Mouse (Mus musculus) CH12.LX (cell line): ENCODE measurements around the gene Gdpd5. TPM values are rescaled to one million over a fixed set of nuclear protein-coding genes. Genes with fewer than 3 reads are reported as not detected.

Experiments used
- DNase-seq: peaks from one replicate; pipeline ENCODE4 v3.0.0-alpha.2; 2013; ENCODE audit errors: extremely low read depth
- H3K27ac ChIP-seq: 2 replicates; pipeline ENCODE4 v1.5.1; 2012; ENCODE audit warnings: low read depth, mild to moderate bottlenecking, control low read depth, moderate library complexity; ENCODE audit not compliant: insufficient read depth
- H3K27me3 ChIP-seq: replicated peaks from 2 replicates; pipeline ENCODE3; 2012; ENCODE audit warnings: inconsistent platforms
- H3K36me3 ChIP-seq, 2 experiments: replicated peaks in 1 of 2; 2 replicates each; pipeline versions ENCODE3 to v1.6.1; 2012; ENCODE audit warnings: inconsistent platforms in 1 of 2, low read length in 1 of 2, mild to moderate bottlenecking in 1 of 2, mixed read lengths in 1 of 2, moderate library complexity in 1 of 2; ENCODE audit not compliant: control insufficient read depth in 1 of 2, insufficient read depth in 1 of 2
- H3K4me1 ChIP-seq, 2 experiments: 2 replicates each; pipeline ENCODE4 v1.6.1; 2012; ENCODE audit warnings: inconsistent platforms in 1 of 2, moderate library complexity in 1 of 2; ENCODE audit not compliant: insufficient read depth in 2 of 2, control insufficient read depth in 1 of 2
- H3K4me2 ChIP-seq: 2 replicates; pipeline ENCODE4 v1.6.1; 2012; ENCODE audit warnings: low read depth, mild to moderate bottlenecking, control low read depth; ENCODE audit not compliant: poor library complexity, insufficient read depth, severe bottlenecking
- H3K4me3 ChIP-seq, 3 experiments: fragments of 150-350 bp in 1 of 3; sonication (generic) in 1 of 3; replicated peaks in 1 of 3; 2 replicates each; pipeline versions ENCODE3 to v1.5.1; 2011 to 2012; ENCODE audit warnings: low read depth in 2 of 3, low read length in 2 of 3, mild to moderate bottlenecking in 2 of 3, moderate library complexity in 2 of 3, control low read depth in 1 of 3, improper control_type of control experiment in 1 of 3, inconsistent platforms in 1 of 3, mixed read lengths in 1 of 3; ENCODE audit not compliant: poor library complexity in 1 of 3
- H3K79me2 ChIP-seq: replicated peaks from 2 replicates; pipeline ENCODE4 v1.6.1; 2012; ENCODE audit warnings: mild to moderate bottlenecking, moderate library complexity; ENCODE audit not compliant: control insufficient read depth, poor library complexity, insufficient read depth, severe bottlenecking; ENCODE audit errors: extremely low read depth
- H3K9ac ChIP-seq: 2 replicates; pipeline ENCODE4 v1.6.1; 2012; ENCODE audit warnings: low read depth, mild to moderate bottlenecking, control low read depth, moderate library complexity; ENCODE audit not compliant: insufficient read depth
- H3K9me3 ChIP-seq: replicated peaks from 2 replicates; pipeline ENCODE3; 2012; ENCODE audit warnings: low read length, inconsistent platforms, mixed read lengths
- BHLHE40 ChIP-seq: IDR thresholded peaks from 2 replicates; pipeline ENCODE4 v1.6.1; 2011; ENCODE audit warnings: mild to moderate bottlenecking, low read depth, low read length, improper control_type of control experiment
- CHD1 ChIP-seq: IDR thresholded peaks from 2 replicates; pipeline ENCODE4 v1.6.1; 2012; ENCODE audit warnings: low read depth, low read length, improper control_type of control experiment, inconsistent platforms
- CHD2 ChIP-seq: IDR thresholded peaks from 2 replicates; pipeline ENCODE4 v1.6.1; 2011; ENCODE audit warnings: low read length, improper control_type of control experiment
- CTCF ChIP-seq, 2 experiments: IDR thresholded peaks in 1 of 2; conservative IDR thresholded peaks in 1 of 2; 2 replicates each; pipeline ENCODE4 v1.5.1; 2011 to 2012; ENCODE audit warnings: low read depth in 2 of 2, low read length in 2 of 2, improper control_type of control experiment in 1 of 2, inconsistent platforms in 1 of 2, mild to moderate bottlenecking in 1 of 2, moderate library complexity in 1 of 2
- E2F4 ChIP-seq: IDR thresholded peaks from 2 replicates; pipeline ENCODE4 v1.6.1; 2011; ENCODE audit warnings: low read depth, low read length, improper control_type of control experiment; ENCODE audit not compliant: insufficient replicate concordance
- ELF1 ChIP-seq: IDR thresholded peaks from 2 replicates; pipeline ENCODE4 v1.6.1; 2014; ENCODE audit warnings: low read depth, mild to moderate bottlenecking, inconsistent platforms, low read length, improper control_type of control experiment
- ETS1 ChIP-seq: conservative IDR thresholded peaks from 2 replicates; pipeline ENCODE4 v1.6.1; 2012; ENCODE audit warnings: low read depth, mild to moderate bottlenecking, inconsistent platforms, low read length, improper control_type of control experiment, moderate library complexity
- IRF4 ChIP-seq: IDR thresholded peaks from 2 replicates; pipeline ENCODE4 v1.6.1; 2014; ENCODE audit warnings: low read depth, mild to moderate bottlenecking, inconsistent platforms, low read length, improper control_type of control experiment
- JUND ChIP-seq: conservative IDR thresholded peaks from 2 replicates; pipeline ENCODE4 v1.6.1; 2011; ENCODE audit warnings: low read depth, low read length, improper control_type of control experiment
- KAT2A ChIP-seq: IDR thresholded peaks from 2 replicates; pipeline ENCODE4 v1.6.1; 2012; ENCODE audit warnings: low read length, improper control_type of control experiment, inconsistent platforms; ENCODE audit not compliant: insufficient replicate concordance
- MAFK ChIP-seq: IDR thresholded peaks from 2 replicates; pipeline ENCODE4 v1.6.1; 2011; ENCODE audit warnings: low read length, improper control_type of control experiment; ENCODE audit not compliant: insufficient replicate concordance
- MEF2A ChIP-seq: IDR thresholded peaks from 2 replicates; pipeline ENCODE4 v1.6.1; 2014; ENCODE audit warnings: low read depth, mild to moderate bottlenecking, inconsistent platforms, low read length, improper control_type of control experiment, borderline replicate concordance
- POLR2AphosphoS2 ChIP-seq: IDR thresholded peaks from 2 replicates; pipeline ENCODE4 v1.6.1; 2011; ENCODE audit warnings: low read depth, low read length, improper control_type of control experiment
- RAD21 ChIP-seq: IDR thresholded peaks from 2 replicates; pipeline ENCODE4 v1.6.1; 2011; ENCODE audit warnings: low read depth, mild to moderate bottlenecking, low read length, improper control_type of control experiment, moderate library complexity
- SIN3A ChIP-seq: IDR thresholded peaks from 2 replicates; pipeline ENCODE4 v1.6.1; 2012; ENCODE audit warnings: low read length, improper control_type of control experiment, inconsistent platforms
- SMC3 ChIP-seq: IDR thresholded peaks from 2 replicates; pipeline ENCODE4 v1.6.1; 2011; ENCODE audit warnings: low read depth, low read length, improper control_type of control experiment
- TBP ChIP-seq: conservative IDR thresholded peaks from 2 replicates; pipeline ENCODE4 v1.6.1; 2011; ENCODE audit warnings: low read depth, low read length, improper control_type of control experiment
- USF1 ChIP-seq: IDR thresholded peaks from 2 replicates; pipeline ENCODE4 v1.6.1; 2014; ENCODE audit warnings: low read depth, mild to moderate bottlenecking, inconsistent platforms, low read length, improper control_type of control experiment
- ZNF384 ChIP-seq: IDR thresholded peaks from 2 replicates; pipeline ENCODE4 v1.6.1; 2012; ENCODE audit warnings: low read depth, low read length, improper control_type of control experiment, inconsistent platforms
- dilution Hi-C: fragments of 300-500 bp; cut with MboI; formaldehyde crosslinking; loops from 2 replicates; pipeline ENCODE4 v1.14.3; 2020; ENCODE audit warnings: low sequenced_read_pairs; ENCODE audit not compliant: extremely low pct_unique_long_range_greater_than_20kb, extremely low pct_ligation_motif_present
- in situ Hi-C: fragments of 300-500 bp; cut with MboI; formaldehyde crosslinking; loops from 3 replicates; pipeline ENCODE4 v1.14.3; 2019; ENCODE audit warnings: low sequenced_read_pairs, low pct_ligation_motif_present, low pct_unique_long_range_greater_than_20kb, mixed read lengths
- polyA plus RNA-seq: library from polyadenylated mRNA; unstranded; fragments of >175 nt; gene quantifications from 2 replicates; pipeline ENCODE4 v1.2.1, GENCODE M21; 2012; ENCODE audit warnings: low read depth; ENCODE audit not compliant: insufficient read length
- total RNA-seq, 2 experiments: library from RNA; depleted of rRNA; stranded (reverse); fragments of 300-350 nt in 1 of 2; fragments of >200 nt in 1 of 2; gene quantifications; 2 replicates each; pipeline ENCODE4 v1.2.3; 2012 to 2014

Gdpd5 gene
- total and polyA plus RNA-seq, 3 experiments, result 2.4 to 9.1 (median 9.0) TPM

GRCm38 (mm10) chr7:99384101-99384611 is 2.9 kb downstream of the Gdpd5 start:
- H3K27ac ChIP-seq, result no peak overlapping the region
- DNase-seq, result no peak
- H3K36me3 ChIP-seq, result peaks cover 5 to 41% of the 10 kb centered on the region in 2 experiments
- H3K79me2 ChIP-seq, result no peaks in the 10 kb centered on the region
- peaks cover 1% of the 10 kb centered on the region for H3K27me3 ChIP-seq
- TF ChIP-seq SIN3A (no peak), POLR2AphosphoS2 (no peak), RAD21 (no peak), USF1 (no peak), CTCF (conservative IDR thresholded peaks at IDR 0.05 in 1 of 2, IDR thresholded peaks at IDR 0.05 in 1 of 2; ENCODE audit: low read depth in 2 of 2, low read length in 2 of 2) (no peak), KAT2A (no peak), ETS1 (no peak), SMC3 (no peak), IRF4 (no peak), CHD2 (no peak), MAFK (no peak), E2F4 (no peak)
- no peak overlapping the region for H3K4me2 ChIP-seq
- H3K9me3 ChIP-seq, result no peaks in the 10 kb centered on the region
- in situ Hi-C loops, result no loop called here
- no peak overlapping the region for H3K4me3 ChIP-seq
- peaks cover 18 to 54% of the 10 kb centered on the region in 2 experiments for H3K4me1 ChIP-seq
- no peak overlapping the region for H3K9ac ChIP-seq
- dilution Hi-C loops, result no loop called here

DNA sequence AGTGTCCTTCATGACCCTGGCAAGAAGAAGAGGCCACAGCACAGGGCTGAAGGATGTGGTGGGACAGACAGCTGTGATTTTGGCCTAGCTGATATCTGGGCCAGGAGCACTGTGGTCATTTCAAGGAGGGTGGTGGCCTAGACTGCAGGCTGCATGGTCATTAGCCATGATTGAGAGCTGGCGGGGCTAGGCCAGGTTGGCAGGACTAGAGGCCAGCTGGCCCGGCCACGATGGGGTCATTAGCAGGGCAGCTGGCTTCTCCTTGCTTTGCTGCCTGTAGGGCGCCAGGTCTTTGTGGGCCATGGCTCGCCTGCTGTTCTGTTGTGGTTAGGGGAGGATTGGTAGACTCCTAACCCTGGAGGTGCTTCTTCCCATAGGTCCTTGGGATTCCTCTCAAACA is 4.8 kb downstream of the Gdpd5 start:
- H3K4me3 ChIP-seq, result no peak overlapping the region
- no peak for DNase-seq
- dilution Hi-C loops, result no loop called here
- no peaks in the 10 kb centered on the region for H3K9me3 ChIP-seq
- no peak for TF ChIP-seq IRF4
- no peak for TF ChIP-seq KAT2A
- no peak for TF ChIP-seq SIN3A
- TF ChIP-seq TBP, result no peak
- TF ChIP-seq ZNF384, result no peak
- no peak for TF ChIP-seq BHLHE40
- no peak for TF ChIP-seq ELF1
- TF ChIP-seq E2F4, result no peak
- no peak for TF ChIP-seq JUND
- TF ChIP-seq USF1, result no peak
- no peak for TF ChIP-seq CHD1
- TF ChIP-seq SMC3, result no peak
- no peak for TF ChIP-seq MEF2A
- TF ChIP-seq, all 38 proteins: peak for 0
- Histone ChIP-seq H3K4me2 (no peak overlapping the region), H3K4me1 (peaks cover 18 to 66% of the 10 kb centered on the region in 2 experiments), H3K36me3 (peaks cover 5 to 57% of the 10 kb centered on the region in 2 experiments), H3K79me2 (no peaks in the 10 kb centered on the region), H3K27ac (no peak overlapping the region), H3K27me3 (no peaks in the 10 kb centered on the region), H3K9ac (no peak overlapping the region)
- in situ Hi-C loops, result no loop called here
